Mouse (Mus musculus) hematopoietic multipotent progenitor cell, adult 10-12 weeks (in vitro differentiated cells): ENCODE data around the gene Vmn1r111. TPM values are rescaled to one million over a fixed set of nuclear protein-coding genes. Genes with fewer than 3 reads are reported as not detected.

ENCODE experiments used
- polyA plus RNA-seq: library from polyadenylated mRNA; stranded (reverse); fragments of >175 nt; gene quantifications from 2 replicates; pipeline ENCODE4 v1.2.3, GENCODE M21; 2012; ENCODE audit warnings: low replicate concordance

The Vmn1r111 gene
- polyA plus RNA-seq: not detected in 2 replicates

DNA sequence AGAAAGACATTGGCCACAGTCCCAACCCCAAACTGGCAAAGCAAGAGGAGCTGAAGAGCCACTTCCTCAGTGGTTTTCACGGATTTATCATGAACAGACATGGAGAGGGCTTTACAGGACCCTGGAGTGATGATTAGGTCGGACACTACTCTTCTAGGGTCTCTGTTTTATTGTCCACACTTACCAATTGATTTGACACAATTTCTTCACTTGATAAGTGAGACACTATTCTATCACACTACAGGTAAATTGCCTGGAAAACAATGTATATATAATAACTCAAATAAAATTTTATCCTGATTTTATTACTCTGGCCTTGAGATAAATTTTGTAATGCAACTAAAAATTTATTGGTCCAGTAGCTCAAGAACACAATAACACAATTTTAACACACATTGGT is at the start of gene Vmn1r111:
Gene Vmn1r111 (minus strand): TSS at position 101 of the 400 bp plus-strand sequence.

DNA sequence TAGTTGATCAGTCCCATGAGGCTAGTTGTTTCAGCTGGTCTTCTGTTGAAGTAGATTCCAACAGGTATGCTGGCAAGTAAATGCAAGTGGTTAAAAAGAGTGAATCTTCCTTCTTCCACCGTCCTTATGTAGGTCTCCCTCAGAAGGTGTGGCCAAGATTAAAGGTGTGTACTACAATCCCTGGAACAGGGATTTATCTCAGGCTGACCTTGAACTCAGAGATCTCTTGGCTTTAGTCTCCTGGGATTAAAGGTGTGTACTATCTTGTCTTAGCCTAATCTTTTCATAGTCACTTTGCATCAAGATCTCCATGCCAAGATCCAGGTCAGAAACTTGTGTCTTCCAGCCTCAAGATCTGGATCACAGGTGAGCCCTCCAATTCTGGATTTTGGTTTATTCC is 27.5 kb upstream of the Vmn1r111 start, which contains the start of gene Gm10668:
Gene Gm10668 (minus strand): TSS at position 101 of the 400 bp plus-strand sequence.

DNA sequence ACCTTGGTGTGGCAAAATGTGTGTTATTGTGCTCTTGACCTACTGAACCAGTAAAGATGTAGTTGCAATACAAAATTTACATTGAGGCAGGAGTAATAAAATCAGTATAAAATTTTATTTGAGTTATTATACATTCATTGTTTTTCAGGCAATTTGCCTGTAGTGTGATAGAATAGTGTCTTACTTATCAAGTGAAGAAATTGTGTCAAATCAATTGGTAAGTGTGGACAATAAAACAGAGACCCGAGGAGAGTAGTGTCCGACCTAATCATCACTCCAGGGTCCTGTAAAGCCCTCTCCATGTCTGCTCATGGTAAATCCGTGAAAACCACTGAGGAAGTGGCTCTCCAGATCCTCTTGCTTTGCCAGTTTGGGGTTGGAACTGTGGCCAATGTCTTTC is 34.4 kb downstream of the Vmn1r111 start, which contains the start of gene Vmn1r107:
Gene Vmn1r107 (plus strand): TSS at position 301 of the 400 bp plus-strand sequence.

Other genes with a start within 250 kb of the Vmn1r111 start
- not detected in 2 replicates for gene Gm10670, start 228.3 kb downstream of the Vmn1r111 start, polyA plus RNA-seq
- not detected in 2 replicates for gene Vmn1r103, start 192.7 kb downstream of the Vmn1r111 start, polyA plus RNA-seq
- not detected in 2 replicates for gene Vmn1r104, start 169.4 kb downstream of the Vmn1r111 start, polyA plus RNA-seq
- gene Gm5726, start 157.5 kb downstream of the Vmn1r111 start, polyA plus RNA-seq: not detected in 2 replicates
- not detected in 2 replicates for gene Gm4141, start 127.0 kb downstream of the Vmn1r111 start, polyA plus RNA-seq
- not detected in 2 replicates for gene Gm4513, start 104.2 kb downstream of the Vmn1r111 start, polyA plus RNA-seq
- gene Vmn1r107, start 34.3 kb downstream of the Vmn1r111 start, polyA plus RNA-seq: not detected in 2 replicates
- not detected in 2 replicates for gene Gm10668, start 27.4 kb upstream of the Vmn1r111 start, polyA plus RNA-seq
- gene Vmn1r112, start 68.0 kb upstream of the Vmn1r111 start, polyA plus RNA-seq: not detected in 2 replicates
- not detected in 2 replicates for gene Vmn1r113, start 84.1 kb upstream of the Vmn1r111 start, polyA plus RNA-seq
- not detected in 2 replicates for gene Vmn1r114, start 109.0 kb upstream of the Vmn1r111 start, polyA plus RNA-seq
- gene Vmn1r115, start 141.8 kb upstream of the Vmn1r111 start, polyA plus RNA-seq: not detected in 2 replicates
- gene Vmn1r116, start 169.0 kb upstream of the Vmn1r111 start, polyA plus RNA-seq: not detected in 2 replicates
- not detected in 2 replicates for gene Vmn1r117, start 180.9 kb upstream of the Vmn1r111 start, polyA plus RNA-seq
- gene Vmn1r118, start 209.1 kb upstream of the Vmn1r111 start, polyA plus RNA-seq: not detected in 2 replicates